30 mouse cellular contexts compared by ENCODE assay signal in the genomic region with DNA sequence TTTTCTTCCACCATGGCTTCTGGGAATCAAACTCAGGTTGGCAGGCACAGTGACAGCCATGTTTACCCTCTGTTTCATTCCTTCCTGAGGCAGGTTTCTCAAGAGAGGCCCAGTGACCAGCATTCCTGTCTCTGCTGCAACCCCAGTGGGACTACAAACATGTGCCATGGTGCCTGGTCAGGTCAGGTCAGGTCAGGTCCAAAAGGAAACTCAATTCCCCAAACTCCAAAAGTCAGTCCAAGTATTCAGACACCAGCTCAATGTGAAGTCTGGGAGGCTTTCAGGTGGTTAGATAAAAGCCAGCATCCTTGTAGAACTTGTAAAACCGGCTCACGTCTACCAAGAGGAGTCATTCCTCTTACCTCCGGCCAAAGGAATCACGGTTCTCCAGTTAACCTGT.
DNase-seq lines count a peak whose midpoint lies in the region; ATAC-seq and TF ChIP-seq lines count a peak whose summit lies in the region.
"Had no signal": no experiment of that assay in that cellular context is flagged by ENCODE, and none has a peak within 500 bp of the region (broad histone marks: within the 10 kb centered on the region; RNA-seq: fewer than 3 reads in every experiment).

No protein-coding gene starts in this region.

- no peak overlapping the region for H3K9ac ChIP-seq in lung, embryonic 14.5 days
- H3K9ac ChIP-seq in stomach, embryonic 15.5 days = no peak overlapping the region
- H3K9ac ChIP-seq: forebrain, embryonic 15.5 days; heart, embryonic 13.5 days; hindbrain, embryonic 15.5 days; limb, embryonic 15.5 days; midbrain, embryonic 15.5 days; neural tube, embryonic 15.5 days had no signal

- H3K4me2 ChIP-seq in lung, embryonic 14.5 days = no peak overlapping the region
- H3K4me2 ChIP-seq in stomach, embryonic 15.5 days = no peak overlapping the region
- H3K4me2 ChIP-seq: forebrain, embryonic 15.5 days; heart, embryonic 13.5 days; hindbrain, embryonic 15.5 days; limb, embryonic 15.5 days; midbrain, embryonic 15.5 days; neural tube, embryonic 15.5 days had no signal

- intact Hi-C loops in heart, postnatal 25 days (cut with DNase I) = no loop called here

- ATAC-seq in lung, embryonic 14.5 days (ENCODE audit: insufficient read depth) = no peak
- ATAC-seq in stomach, embryonic 15.5 days (ENCODE audit: insufficient read depth, low FRiP score, low read depth) = no peak
- ATAC-seq: forebrain, embryonic 15.5 days; midbrain, embryonic 15.5 days had no signal

- no peak overlapping the region for H3K27ac ChIP-seq in lung, embryonic 14.5 days (ENCODE audit: low read depth)
- H3K27ac ChIP-seq in stomach, embryonic 15.5 days = peak overlapping the region; percentile 31; the same call in 1 of the 2 replicates
- H3K27ac ChIP-seq: forebrain, embryonic 10.5 days; forebrain, embryonic 15.5 days; gastrocnemius, adult 2 months; heart, embryonic 13.5 days; hindbrain, embryonic 10.5 days; hindbrain, embryonic 15.5 days; layer of hippocampus, adult 2 months; left cerebral cortex, adult 2 months; limb, embryonic 15.5 days; macrophage; midbrain, embryonic 15.5 days; neural tube, embryonic 15.5 days had no signal

- 49% methylated on average over 4 of the region's 4 CpGs for WGBS in lung, embryonic 14.5 days
- WGBS in stomach, embryonic 15.5 days = 57% methylated on average over 4 of the region's 4 CpGs

- H3K4me1 ChIP-seq in lung, embryonic 14.5 days (ENCODE audit: insufficient read depth) = 0 out of 2 replicates have a peak, but pooled peaks cover 3% of the 10 kb centered on the region
- H3K4me1 ChIP-seq in stomach, embryonic 15.5 days = no peaks in the 10 kb centered on the region
- H3K4me1 ChIP-seq: forebrain, embryonic 10.5 days; forebrain, embryonic 15.5 days; heart, embryonic 13.5 days; hindbrain, embryonic 15.5 days; midbrain, embryonic 15.5 days; neural tube, embryonic 15.5 days had no signal

- TF ChIP-seq CTCF in lung, embryonic 14.5 days (IDR thresholded peaks at IDR 0.05; ENCODE audit: low read depth) = no peak

- H3K4me3 ChIP-seq in lung, embryonic 14.5 days (ENCODE audit: low read depth, low read length) = no peak overlapping the region
- H3K4me3 ChIP-seq in stomach, embryonic 15.5 days (replicated peaks) = no peak overlapping the region
- H3K4me3 ChIP-seq: forebrain, embryonic 10.5 days; forebrain, embryonic 15.5 days; gastrocnemius, adult 2 months; heart, embryonic 13.5 days; hindbrain, embryonic 10.5 days; hindbrain, embryonic 15.5 days; layer of hippocampus, adult 2 months; left cerebral cortex, adult 2 months; limb, embryonic 15.5 days; midbrain, embryonic 15.5 days; neural tube, embryonic 15.5 days had no signal

- H3K9me3 ChIP-seq in lung, embryonic 14.5 days (ENCODE audit: low read depth, low read length) = no peaks in the 10 kb centered on the region
- no peaks in the 10 kb centered on the region for H3K9me3 ChIP-seq in stomach, embryonic 15.5 days
- H3K9me3 ChIP-seq: forebrain, embryonic 10.5 days; forebrain, embryonic 15.5 days; heart, embryonic 13.5 days; hindbrain, embryonic 10.5 days; hindbrain, embryonic 15.5 days; limb, embryonic 15.5 days; midbrain, embryonic 15.5 days; neural tube, embryonic 15.5 days had no signal

- DNase-seq in heart, adult 11 months = peak; percentile 73
- no peak for DNase-seq in heart, postnatal 25 days (ENCODE audit: low spot score)
- peak; percentile 61 for DNase-seq in lung, embryonic 14.5 days
- DNase-seq in lung, adult 18-20 months = no peak
- no peak for DNase-seq in right cerebral cortex, postnatal 36 days (ENCODE audit: low spot score in 2 of 2)
- DNase-seq: adrenal gland, adult 2 months; B cell, adult 2 months; cerebellum, adult 11-12 months; cerebellum, adult 9-11 months; gastrocnemius, adult 2 months; heart, postnatal 10 days; kidney, adult 2 months; kidney, postnatal 36 days; lung, postnatal 10 days; retina, postnatal 1 day; right cerebral cortex, postnatal 14 days; thymus, adult 2 months; thymus, postnatal 36 days had no signal

- H3K36me3 ChIP-seq in lung, embryonic 14.5 days (ENCODE audit: insufficient read depth) = no peaks in the 10 kb centered on the region
- no peaks in the 10 kb centered on the region for H3K36me3 ChIP-seq in stomach, embryonic 15.5 days
- H3K36me3 ChIP-seq: forebrain, embryonic 10.5 days; forebrain, embryonic 15.5 days; heart, embryonic 13.5 days; hindbrain, embryonic 10.5 days; hindbrain, embryonic 15.5 days; limb, embryonic 15.5 days; midbrain, embryonic 15.5 days; neural tube, embryonic 15.5 days had no signal

- no peaks in the 10 kb centered on the region for H3K27me3 ChIP-seq in lung, embryonic 14.5 days (ENCODE audit: insufficient read depth, low read length)
- no peaks in the 10 kb centered on the region for H3K27me3 ChIP-seq in stomach, embryonic 15.5 days (replicated peaks)
- H3K27me3 ChIP-seq: forebrain, embryonic 15.5 days; heart, embryonic 13.5 days; hindbrain, embryonic 15.5 days; limb, embryonic 15.5 days; midbrain, embryonic 15.5 days; neural tube, embryonic 15.5 days had no signal

Comparison
In these comparisons a context has a peak if more than half of its experiments do, and no peak if none do; other contexts are left out.
1. DNase-seq: peak in heart, adult 11 months (single experiment) and lung, embryonic 14.5 days (single experiment); none in heart, postnatal 25 days (single experiment), lung, adult 18-20 months (0 of 2) and right cerebral cortex, postnatal 36 days (0 of 2).